Mouse (Mus musculus): ENCODE results near the gene Trpv3.

DNA sequence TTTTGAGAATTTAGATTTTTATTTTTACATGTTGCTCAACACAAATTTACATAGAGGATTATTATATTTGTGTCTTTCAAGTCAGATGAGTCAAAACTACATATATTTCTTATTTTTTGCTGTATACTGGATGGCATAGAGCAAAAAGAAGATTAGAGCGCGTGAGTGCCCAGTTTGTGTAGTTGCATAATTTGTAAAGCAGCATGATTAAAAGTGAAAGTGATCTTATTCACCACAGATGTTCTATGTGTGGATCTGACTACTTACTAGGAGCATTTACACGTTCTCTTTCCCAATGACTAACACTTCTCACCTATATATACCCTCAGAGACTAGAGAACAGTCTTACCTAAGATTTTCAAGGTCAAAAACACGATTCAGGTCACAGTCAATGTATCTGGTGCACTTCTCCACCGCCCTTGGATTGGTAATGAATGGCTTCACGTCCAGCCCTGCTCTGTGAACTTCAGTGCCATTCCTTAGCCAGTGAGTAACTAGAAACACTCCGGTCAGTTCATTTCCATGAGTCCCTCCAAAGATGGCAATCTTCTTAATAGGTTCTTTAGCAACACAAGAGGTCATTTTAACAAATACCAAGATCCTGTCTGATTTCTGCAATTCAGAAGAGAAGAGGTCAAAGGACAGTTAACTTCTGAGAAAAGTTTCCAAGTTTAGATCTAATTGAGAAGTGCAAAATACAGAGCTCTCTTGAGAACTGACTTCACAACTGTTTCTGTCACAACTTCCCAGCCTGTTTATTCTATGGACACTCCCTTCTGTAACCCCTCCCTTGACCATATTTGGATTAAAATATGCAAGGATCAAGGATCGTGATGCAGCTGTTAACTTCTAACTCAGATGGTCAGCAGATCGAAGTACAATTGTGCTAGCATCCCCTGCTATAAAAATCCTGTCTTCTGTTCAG lies 57.0 kb downstream of the Trpv3 start:
- TF ChIP-seq CTCF (IDR thresholded peaks at IDR 0.05; ENCODE audit: low read depth, low read length) (no peak), POLR2A (IDR thresholded peaks at IDR 0.05; ENCODE audit: extremely low read depth, insufficient read depth, low read length) (no peak)
